Mouse (Mus musculus): ENCODE data around the gene Nfia.

The Nfia gene

GRCm38 (mm10) chr4:97958121-97958520 lies 185.6 kb downstream of the Nfia start:
- DNase-seq, result no peak

DNA sequence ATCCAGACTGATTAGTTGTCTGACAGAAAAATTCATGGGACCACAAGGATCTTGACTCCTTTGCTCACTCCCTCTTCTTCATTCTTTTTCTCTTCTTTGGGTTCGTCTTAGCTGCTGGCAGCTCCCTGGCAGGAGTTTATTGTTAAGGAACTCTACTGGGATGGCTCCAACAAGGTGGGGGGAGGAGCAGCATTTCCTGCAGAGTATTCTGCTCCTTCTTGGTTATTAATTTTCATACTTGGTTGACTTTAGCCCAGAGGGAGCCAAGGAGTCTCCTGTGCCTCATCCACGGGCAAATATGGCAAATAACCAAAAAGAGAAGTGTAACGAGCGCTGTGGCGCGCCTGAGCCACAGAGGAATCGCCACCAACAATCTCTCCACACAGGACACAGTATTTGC lies 190.3 kb downstream of the Nfia start:
- no peak for DNase-seq

- no peak for DNase-seq
These were observed 191.4 kb downstream of the Nfia start for GRCm38 (mm10) chr4:97963951-97964350.

GRCm38 (mm10) chr4:97968786-97969348 lies 196.3 kb downstream of the Nfia start:
- DNase-seq, result no peak

DNA sequence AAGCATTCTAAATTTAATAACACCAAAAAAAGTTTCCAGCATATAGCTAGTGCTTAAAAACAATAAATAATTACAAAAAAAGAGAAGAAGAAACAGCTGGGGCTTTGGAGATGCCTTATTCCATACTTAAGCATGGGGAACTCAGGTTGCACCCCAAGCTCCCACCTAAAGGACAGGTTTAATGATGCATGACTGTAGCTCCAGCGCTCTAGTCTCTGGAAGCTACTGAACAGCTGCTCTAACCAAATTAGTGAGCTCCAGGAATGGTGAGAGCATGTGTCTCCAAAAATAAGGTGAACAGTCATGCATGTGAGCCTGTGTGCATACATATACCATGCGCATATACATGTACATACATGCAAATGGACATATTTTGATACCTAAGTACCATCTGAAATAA lies 200.5 kb downstream of the Nfia start:
- no peak for DNase-seq

DNA sequence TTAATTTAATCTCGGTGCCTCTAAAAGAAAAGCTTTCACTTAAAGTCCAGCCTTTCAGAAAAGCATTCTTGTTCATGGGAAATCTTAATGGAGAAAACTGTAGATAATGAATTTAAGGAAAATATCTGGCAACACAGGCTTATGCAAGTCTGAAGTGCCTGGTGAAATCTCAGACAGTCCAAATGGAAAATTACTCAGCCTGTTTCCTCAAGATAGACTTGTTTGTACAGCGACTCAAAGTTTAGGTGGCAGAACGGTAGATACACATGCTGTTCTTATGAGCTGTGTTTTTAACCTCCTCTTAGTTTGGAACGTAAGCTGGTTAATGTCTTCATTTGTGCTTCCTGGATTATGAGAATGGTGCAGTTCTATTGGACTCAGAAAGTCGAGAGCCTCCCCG lies 201.5 kb downstream of the Nfia start:
- DNase-seq, result no peak

GRCm38 (mm10) chr4:97976891-97977290 lies 204.4 kb downstream of the Nfia start:
- DNase-seq, result no peak

DNA sequence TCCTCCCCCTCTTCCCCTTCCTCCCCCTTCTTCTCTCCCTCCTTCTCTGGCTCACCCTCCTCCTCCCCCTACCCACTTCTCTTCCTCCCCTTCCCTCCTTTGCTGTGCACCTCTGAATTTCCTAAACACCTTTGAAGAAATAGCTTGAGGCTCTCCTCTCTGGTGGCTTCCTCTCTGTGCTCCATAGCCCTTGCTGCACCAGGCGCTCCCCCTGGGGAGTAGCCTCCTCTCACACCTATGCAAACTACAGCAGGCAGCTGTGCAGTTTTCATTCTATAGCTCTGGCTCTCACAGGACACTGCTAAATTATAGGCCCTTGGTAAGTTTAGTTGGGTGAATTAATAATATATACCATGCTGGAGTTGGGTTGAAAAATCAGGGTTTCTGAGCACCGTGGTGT lies 211.8 kb downstream of the Nfia start:
- DNase-seq, result no peak

DNA sequence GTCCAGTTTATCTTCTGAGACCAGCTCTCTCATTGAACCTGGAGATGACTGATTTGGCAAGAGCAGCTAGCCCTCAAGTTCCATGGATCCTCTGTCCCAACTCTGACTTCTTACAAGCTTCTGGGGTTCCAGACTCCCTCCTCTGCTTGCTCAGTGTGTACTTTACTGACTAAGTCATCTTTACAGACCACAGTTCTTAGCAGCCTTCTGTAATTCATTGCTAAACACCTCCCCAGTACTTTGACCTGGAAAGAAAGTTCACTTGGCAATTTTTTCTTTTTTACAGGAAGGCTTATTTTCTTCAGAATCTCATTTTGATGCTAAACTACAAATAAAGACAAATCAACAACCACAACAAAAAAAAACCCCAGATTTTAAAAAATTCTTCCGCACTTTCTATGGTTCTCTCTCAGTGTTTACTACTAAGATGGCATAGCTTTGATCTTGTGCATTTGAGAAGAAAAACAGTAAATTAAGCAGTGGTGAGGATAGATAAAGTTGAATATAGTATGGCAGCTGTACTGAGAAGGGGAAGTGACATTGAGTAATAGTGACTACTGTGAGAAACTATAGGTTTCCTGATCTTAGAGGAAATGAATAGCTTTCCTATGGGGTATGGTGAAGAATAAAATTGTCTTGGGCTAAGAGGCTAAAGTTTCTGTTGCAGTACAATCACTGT lies 213.7 kb downstream of the Nfia start:
- no peak for DNase-seq

DNA sequence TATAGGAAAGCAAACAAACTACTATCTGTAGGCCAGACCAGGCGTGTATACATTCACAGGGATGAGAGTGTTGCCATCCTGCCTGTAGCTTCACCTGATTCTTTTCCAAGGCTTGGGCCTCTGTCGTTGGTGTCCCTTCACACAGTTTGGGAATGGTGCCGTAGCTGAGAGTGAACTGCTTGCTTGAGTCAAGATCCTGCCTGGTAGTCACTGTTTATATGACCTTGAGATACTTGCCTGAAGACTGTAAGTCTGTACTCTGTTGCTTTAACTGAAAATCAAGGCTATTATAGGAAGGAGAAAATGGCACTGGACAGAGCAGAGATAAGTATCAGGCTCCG lies 214.2 kb downstream of the Nfia start:
- DNase-seq, result no peak

DNA sequence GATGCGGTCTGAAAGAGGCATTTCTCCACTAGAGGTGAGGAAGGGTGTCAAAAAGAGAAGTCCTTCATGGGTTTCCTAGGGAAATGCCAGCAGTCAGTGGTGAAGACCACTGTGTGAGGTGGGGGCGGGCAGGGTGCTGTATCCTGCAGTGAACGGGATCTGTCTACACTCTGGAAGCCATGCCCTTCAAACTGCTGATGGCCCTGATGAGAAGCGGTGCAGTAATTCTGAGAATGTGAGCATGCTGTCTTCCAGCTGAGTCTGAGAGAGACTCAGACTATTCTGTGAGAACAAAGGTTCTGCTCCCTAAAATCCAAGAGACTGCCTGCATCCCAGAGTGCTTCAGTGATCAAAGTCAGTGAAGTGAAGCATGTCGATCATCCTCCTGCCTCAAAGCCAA lies 216.2 kb downstream of the Nfia start:
- no peak for DNase-seq

GRCm38 (mm10) chr4:97990431-97990830 lies 217.9 kb downstream of the Nfia start:
- peak; percentile 41 for DNase-seq

- DNase-seq, result no peak
These were observed 218.9 kb downstream of the Nfia start for GRCm38 (mm10) chr4:97991395-97991794.

DNA sequence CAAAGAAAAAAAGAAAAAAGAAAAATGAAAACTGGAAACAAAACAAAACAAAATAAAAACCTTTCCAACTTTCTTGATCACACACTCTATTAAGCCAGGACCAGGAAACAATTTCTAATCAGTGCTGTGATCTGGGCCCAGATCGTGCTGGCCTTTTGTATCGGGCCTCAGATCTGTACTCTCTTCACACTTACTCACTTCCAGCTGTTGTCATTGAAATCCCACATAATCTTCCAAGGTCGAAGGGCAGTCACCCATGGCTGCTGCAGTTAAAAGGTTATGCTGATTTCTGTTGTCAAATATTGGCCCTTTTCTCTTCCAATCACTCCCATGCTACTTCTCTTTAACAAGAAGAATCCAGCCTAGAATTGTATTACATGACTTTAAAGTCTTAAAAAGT lies 219.3 kb downstream of the Nfia start:
- no peak for DNase-seq

DNA sequence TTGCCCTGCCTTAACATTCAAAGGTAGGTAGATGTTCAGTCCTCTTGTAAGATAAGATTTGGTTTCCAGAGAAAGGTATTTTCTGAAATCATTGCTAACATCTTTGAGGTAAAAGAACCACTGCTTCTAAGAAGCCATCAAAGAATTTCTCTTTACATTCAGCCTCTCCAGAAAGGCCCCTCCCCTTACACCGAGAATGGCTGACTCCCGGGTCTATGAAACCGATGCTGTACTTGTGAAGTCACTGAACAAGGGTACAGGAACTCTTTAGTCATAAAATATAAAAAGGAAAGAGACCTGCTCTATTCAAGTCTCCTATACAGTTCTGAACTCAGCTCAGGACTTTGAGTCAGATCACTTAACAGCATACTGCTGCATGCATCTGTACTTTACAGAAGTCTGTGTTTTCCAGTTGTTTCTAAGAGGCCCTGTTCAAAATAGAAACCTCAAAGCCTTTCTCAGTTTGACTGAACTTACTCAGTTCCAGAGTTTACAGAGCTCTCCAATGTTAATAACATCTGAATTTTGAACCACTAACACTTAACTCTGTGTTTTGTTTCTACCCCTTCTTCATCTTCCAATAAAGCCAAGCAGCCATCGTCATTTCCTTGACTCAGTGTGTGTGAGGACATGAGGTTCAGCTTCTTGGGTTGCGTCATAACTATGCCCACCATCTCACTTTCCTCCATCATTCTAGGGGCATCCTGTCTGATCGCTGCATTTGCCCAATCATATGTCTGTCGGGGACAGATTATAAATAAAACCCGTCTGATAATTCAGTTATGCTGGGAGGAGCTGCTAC lies 223.6 kb downstream of the Nfia start:
- DNase-seq, result no peak

DNA sequence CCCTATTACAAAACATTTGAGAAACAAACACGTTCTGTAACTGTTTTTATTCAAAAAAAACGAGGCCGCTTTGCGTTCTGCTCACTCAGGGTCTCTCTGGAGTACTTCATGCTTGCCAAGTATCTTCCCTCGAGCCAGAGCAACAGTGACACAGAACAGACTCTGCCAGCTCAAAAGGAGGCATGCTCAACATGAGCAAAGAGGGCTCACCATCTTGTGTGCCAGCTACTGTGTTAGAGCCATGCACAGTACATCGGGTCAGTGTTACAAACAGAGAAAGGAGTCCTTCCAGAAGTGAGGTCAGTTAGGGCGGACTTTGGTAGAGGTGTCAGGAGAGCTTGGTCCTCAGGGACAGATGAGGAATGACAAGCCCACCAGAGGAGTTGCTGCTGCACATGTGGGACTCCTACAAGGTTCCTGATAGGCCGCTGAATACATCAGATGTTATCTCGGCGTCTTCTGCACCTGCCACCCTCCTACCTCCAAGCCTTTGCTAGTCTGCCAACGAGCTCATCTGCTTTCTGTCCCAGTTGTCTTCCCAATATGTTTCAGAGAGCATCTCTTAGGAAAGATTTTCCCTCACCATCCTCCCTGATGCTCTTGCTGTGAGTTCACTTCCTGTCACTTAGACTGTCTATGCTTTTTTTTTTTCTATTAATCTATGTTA lies 224.8 kb downstream of the Nfia start:
- no peak for DNase-seq

DNA sequence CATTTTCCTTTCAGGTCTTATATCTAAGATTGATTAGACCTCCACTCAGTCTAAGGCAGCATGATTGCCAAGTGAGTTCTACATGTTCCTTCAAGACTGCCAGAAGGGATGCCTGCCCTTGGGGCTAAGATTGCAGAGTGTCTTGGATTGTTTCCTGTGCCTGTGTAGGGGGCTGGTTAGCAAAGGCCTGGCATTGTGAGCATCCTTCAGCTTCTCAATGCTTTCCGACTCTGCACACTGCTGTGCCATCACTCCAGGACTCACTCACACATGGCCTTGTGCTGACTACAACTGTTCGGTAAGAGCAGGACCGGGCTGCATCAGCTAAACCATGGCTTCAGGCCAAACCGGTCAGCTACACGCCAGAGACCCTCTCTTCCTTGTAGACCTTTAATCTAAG lies 229.7 kb downstream of the Nfia start:
- DNase-seq, result no peak

- peak; percentile 55 for DNase-seq
These were observed 231.0 kb downstream of the Nfia start for GRCm38 (mm10) chr4:98003323-98004107.

DNA sequence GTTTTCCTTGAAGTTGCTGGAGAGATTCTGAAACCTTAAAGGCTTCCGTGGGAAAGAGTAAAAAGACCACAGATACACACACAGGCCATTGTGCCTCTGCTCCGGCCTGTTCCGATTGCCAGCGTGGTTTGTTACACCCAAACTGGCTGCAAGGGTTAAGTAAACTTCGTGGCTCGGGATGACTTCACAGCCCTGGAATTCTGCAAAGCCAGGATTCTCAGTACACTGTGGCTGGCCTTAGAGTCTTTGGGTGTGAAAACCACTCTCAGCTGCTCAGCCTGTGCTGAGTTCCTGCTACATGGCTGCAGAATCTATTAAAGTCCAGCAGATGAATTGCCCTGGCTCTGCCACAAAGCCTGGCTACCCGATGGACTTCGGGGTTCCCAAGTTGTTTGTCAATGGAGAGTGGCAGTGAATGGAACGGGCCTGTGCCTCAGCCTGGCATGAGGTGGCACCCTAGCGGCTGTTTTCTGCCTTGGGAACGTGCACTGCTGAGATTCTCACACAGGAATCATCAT lies 231.6 kb downstream of the Nfia start:
- DNase-seq, result peak; percentile 84

GRCm38 (mm10) chr4:98004986-98005385 lies 232.5 kb downstream of the Nfia start:
- no peak for DNase-seq

- no peak for DNase-seq
These were observed 236.4 kb downstream of the Nfia start for GRCm38 (mm10) chr4:98008814-98009368.

DNA sequence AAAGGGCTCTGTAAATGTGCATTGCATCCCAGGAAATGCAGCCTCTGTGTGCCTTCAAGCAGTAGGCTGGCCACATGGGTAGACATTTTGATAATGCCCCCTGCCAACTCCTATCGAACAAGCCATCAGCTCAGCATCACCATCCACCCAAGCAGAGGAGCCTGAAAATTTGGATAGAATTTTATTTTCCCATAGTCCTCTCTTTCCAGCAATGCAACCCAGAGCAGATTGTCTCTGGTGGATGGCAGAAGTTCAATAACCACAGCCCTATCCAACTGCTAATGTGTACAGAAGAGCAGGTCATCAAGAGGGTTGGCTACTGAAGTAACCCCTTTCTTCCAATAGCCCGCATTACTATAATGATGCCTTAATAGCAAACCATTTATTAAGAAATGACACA lies 237.4 kb downstream of the Nfia start:
- no peak for DNase-seq

Data from embryo, embryonic 11 days (tissue).